Mouse (Mus musculus) thymus, adult 2 months (tissue): Measurements from ENCODE around the gene Ctnnal1.

Experiments used
- CTCF ChIP-seq: fragments of 200-500 bp; IDR thresholded peaks from 2 replicates; pipeline ENCODE4 v1.5.1; 2012; ENCODE audit warnings: mild to moderate bottlenecking, control low read depth, low read length, moderate library complexity, borderline replicate concordance; ENCODE audit not compliant: control insufficient read depth, poor library complexity, insufficient read depth; ENCODE audit errors: extremely low read depth
- POLR2A ChIP-seq: fragments of 200-500 bp; IDR thresholded peaks from 2 replicates; pipeline ENCODE4 v1.6.1; 2012; ENCODE audit warnings: mild to moderate bottlenecking, low read length, control low read depth, moderate library complexity; ENCODE audit not compliant: control insufficient read depth, poor library complexity, insufficient read depth; ENCODE audit errors: extremely low read depth

- TF ChIP-seq CTCF, result no peak
- no peak for TF ChIP-seq POLR2A
Observed at GRCm38 (mm10) chr4:56812096-56812495, 52.9 kb downstream of the Ctnnal1 start.
